Mouse (Mus musculus) lung, postnatal 0 days (tissue): ENCODE measurements around the gene Pafah1b3. TPM values are rescaled to one million over a fixed set of nuclear protein-coding genes. Genes with fewer than 3 reads are reported as not detected.

ENCODE experiments used
- ATAC-seq: fragments of 200-750 bp; cut with Nextera tagmentation; 2 replicates; pipeline ENCODE4 v1.8.0; 2017; ENCODE audit warnings: moderate library complexity
- DNase-seq: peaks from one replicate; pipeline ENCODE4 v3.0.0-alpha.2; 2016; ENCODE audit warnings: low spot score
- H3K27ac ChIP-seq: fragments of 300-500 bp; sonication (generic); 2 replicates; pipeline ENCODE4 v1.5.1; 2014; ENCODE audit warnings: antibody characterized with exemption, mild to moderate bottlenecking, low read length, mixed read lengths
- H3K27me3 ChIP-seq: fragments of 300-500 bp; sonication (generic); replicated peaks from 2 replicates; pipeline ENCODE4 v1.6.1; 2014; ENCODE audit warnings: low read length, mixed read lengths; ENCODE audit not compliant: insufficient read depth
- H3K36me3 ChIP-seq: fragments of 300-500 bp; sonication (generic); 2 replicates; pipeline ENCODE4 v1.6.1; 2014; ENCODE audit warnings: low read length, mixed read lengths; ENCODE audit not compliant: insufficient read depth
- H3K4me1 ChIP-seq: fragments of 300-500 bp; sonication (generic); 2 replicates; pipeline ENCODE4 v1.6.1; 2014; ENCODE audit warnings: antibody characterized with exemption, low read depth, low read length, mixed read lengths; ENCODE audit not compliant: insufficient read depth
- H3K4me2 ChIP-seq: fragments of 300-500 bp; sonication (generic); replicated peaks from 2 replicates; pipeline ENCODE4 v1.6.1; 2014; ENCODE audit warnings: low read depth, mild to moderate bottlenecking, low read length, moderate library complexity, mixed read lengths
- H3K4me3 ChIP-seq: fragments of 300-500 bp; sonication (generic); 2 replicates; pipeline ENCODE4 v1.5.1; 2014; ENCODE audit warnings: low read depth, low read length
- H3K9ac ChIP-seq: fragments of 300-500 bp; sonication (generic); replicated peaks from 2 replicates; pipeline ENCODE4 v1.6.1; 2014; ENCODE audit warnings: low read depth, mild to moderate bottlenecking
- H3K9me3 ChIP-seq: fragments of 300-500 bp; sonication (generic); 2 replicates; pipeline ENCODE4 v1.6.1; 2016; ENCODE audit warnings: low read length, mixed read lengths
- CTCF ChIP-seq: IDR thresholded peaks from 2 replicates; pipeline ENCODE4 v1.5.1; 2016; ENCODE audit warnings: antibody characterized with exemption, mild to moderate bottlenecking
- EP300 ChIP-seq: IDR thresholded peaks from 2 replicates; pipeline ENCODE4 v1.6.1; 2016; ENCODE audit warnings: antibody characterized with exemption, mild to moderate bottlenecking, control low read depth
- WGBS: fragments of 180-500 bp; shearing (Covaris S2); extraction: QIAGEN DNeasy Blood & Tissue Kit; methylation state at CpG from one replicate; pipeline ENCODE4 v1.1.7; 2014; 5-methylcytosine and 5-hydroxymethylcytosine counted together
- polyA plus RNA-seq: library from polyadenylated mRNA; unstranded; fragments of >200 nt; fragmentation: Nextera tagmentation; extraction: Ambion mirVana; gene quantifications from 2 replicates; pipeline ENCODE4 v1.2.1, GENCODE M21; 2015

Pafah1b3 gene
- 83.8 and 87.1 TPM in 2 replicates for polyA plus RNA-seq

- 2% methylated on average over 51 of the region's 52 CpGs for WGBS
- 0 out of 2 replicates have a peak, but pooled peaks cover 3% of the 10 kb centered on the region for H3K4me1 ChIP-seq
- no peaks in the 10 kb centered on the region for H3K9me3 ChIP-seq
- peaks cover 7% of the 10 kb centered on the region; the same call in 1 of the 2 replicates for H3K36me3 ChIP-seq
- peak; percentile 92 for ATAC-seq
- H3K4me3 ChIP-seq: peak within 1 kb of the TSS; percentile 64
- peak; percentile 95 for DNase-seq
- H3K9ac ChIP-seq: peak within 1 kb of the TSS; percentile 55
- peak; percentile 64 for TF ChIP-seq CTCF
- no peak for TF ChIP-seq EP300
- peak within 1 kb of the TSS; percentile 84 for H3K27ac ChIP-seq
- H3K27me3 ChIP-seq: no peaks in the 10 kb centered on the region
- peak within 1 kb of the TSS; percentile 97 for H3K4me2 ChIP-seq
These were observed at the start of gene Pafah1b3 for GRCm38 (mm10) chr7:25297454-25298325. Pafah1b3 (minus strand) TSS chr7:25297986.

DNA sequence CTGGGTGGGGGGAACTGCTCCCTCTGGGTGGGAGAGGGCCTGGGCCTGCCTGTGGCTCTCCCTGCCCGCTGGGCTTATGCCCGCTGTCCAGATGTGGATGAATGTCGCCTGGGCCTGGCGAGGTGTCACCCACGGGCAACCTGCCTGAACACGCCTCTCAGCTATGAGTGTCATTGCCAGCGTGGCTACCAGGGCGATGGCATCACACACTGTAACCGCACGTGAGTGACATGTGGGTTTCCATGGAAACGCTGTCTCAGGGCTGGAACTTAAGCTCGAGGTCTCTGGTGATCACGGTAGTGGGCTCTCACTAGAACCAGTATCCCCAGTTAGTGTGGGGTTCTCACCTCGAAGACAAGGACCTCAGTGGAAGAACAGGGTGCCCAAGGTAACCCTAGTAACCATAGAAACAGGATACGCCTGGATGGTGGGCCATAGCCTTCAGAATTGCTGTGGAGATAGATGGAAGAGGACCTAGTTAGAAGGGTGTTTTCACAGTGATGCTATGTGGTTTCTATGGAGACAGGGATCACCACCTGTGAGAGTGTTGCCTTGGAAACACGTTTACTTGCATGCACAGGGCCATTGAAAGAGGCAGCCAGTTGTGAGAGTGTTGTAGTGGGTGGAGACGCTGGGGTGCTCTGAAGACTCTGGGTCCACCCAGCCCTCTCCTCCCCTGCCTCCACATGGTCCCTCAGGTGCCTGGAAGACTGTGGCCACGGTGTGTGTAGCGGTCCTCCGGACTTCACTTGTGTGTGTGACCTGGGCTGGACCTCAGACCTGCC lies 43.4 kb upstream of the Pafah1b3 start:
- 0 out of 2 replicates have a peak, but pooled peaks have one; percentile 14 for ATAC-seq
- 77% methylated on average over 20 of the region's 20 CpGs for WGBS

GRCm38 (mm10) chr7:25339329-25339728 lies 41.5 kb upstream of the Pafah1b3 start:
- Histone ChIP-seq H3K9ac (no peak overlapping the region), H3K27me3 (no peaks in the 10 kb centered on the region), H3K27ac (no peak overlapping the region), H3K4me1 (no peaks in the 10 kb centered on the region), H3K4me2 (no peak overlapping the region), H3K36me3 (peaks cover 4% of the 10 kb centered on the region; the same call in 1 of the 2 replicates), H3K9me3 (no peaks in the 10 kb centered on the region), H3K4me3 (no peak overlapping the region)
- WGBS: 80% methylated on average over 9 of the region's 9 CpGs
- ATAC-seq (no peak), DNase-seq (no peak)
- no peak for TF ChIP-seq EP300

More for the DNA sequence above, 43.4 kb upstream of the Pafah1b3 start:
- Histone ChIP-seq H3K27ac (no peak overlapping the region), H3K4me2 (no peak overlapping the region), H3K9ac (no peak overlapping the region), H3K4me3 (no peak overlapping the region), H3K27me3 (no peaks in the 10 kb centered on the region), H3K36me3 (peaks cover 4% of the 10 kb centered on the region; the same call in 1 of the 2 replicates), H3K9me3 (no peaks in the 10 kb centered on the region), H3K4me1 (no peaks in the 10 kb centered on the region)
- no peak for TF ChIP-seq EP300
- no peak for TF ChIP-seq CTCF
- no peak for DNase-seq

GRCm38 (mm10) chr7:25334472-25334871 lies 36.7 kb upstream of the Pafah1b3 start:
- 82% methylated on average over 12 of the region's 12 CpGs for WGBS
- Histone ChIP-seq H3K4me3 (no peak overlapping the region), H3K27me3 (no peaks in the 10 kb centered on the region), H3K36me3 (no peaks in the 10 kb centered on the region), H3K27ac (no peak overlapping the region), H3K9me3 (no peaks in the 10 kb centered on the region), H3K4me1 (no peaks in the 10 kb centered on the region), H3K4me2 (no peak overlapping the region), H3K9ac (no peak overlapping the region)
- no peak for ATAC-seq
- DNase-seq: no peak
- TF ChIP-seq EP300 (no peak), CTCF (no peak)

GRCm38 (mm10) chr7:25333596-25334307 lies 36.0 kb upstream of the Pafah1b3 start:
- Histone ChIP-seq H3K27me3 (no peaks in the 10 kb centered on the region), H3K4me2 (no peak overlapping the region), H3K4me3 (no peak overlapping the region), H3K9ac (no peak overlapping the region), H3K4me1 (no peaks in the 10 kb centered on the region), H3K9me3 (no peaks in the 10 kb centered on the region), H3K36me3 (no peaks in the 10 kb centered on the region), H3K27ac (no peak overlapping the region)
- no peak for TF ChIP-seq EP300
- TF ChIP-seq CTCF: peak; percentile 96
- 41% methylated on average over 16 of the region's 16 CpGs for WGBS
- ATAC-seq (peak; percentile 82), DNase-seq (peak; percentile 88)
